Mouse (Mus musculus): Measurements from ENCODE around the gene Vmn1r132.
"Not testable (repeated sequence)": the region's sequence is repeated elsewhere in the genome, so short reads cannot be mapped to it uniquely, and the experiment has no call there.

The Vmn1r132 gene

GRCm38 (mm10) chr7:21613792-21614191, at the start of gene Vmn1r132:
TSS of gene Vmn1r132 (plus strand) at chr7:21614092.
- DNase-seq = not testable (repeated sequence)
